Mouse (Mus musculus) thymus, adult 2 months (tissue): Measurements from ENCODE around the gene Lima1.

Experiments
- CTCF ChIP-seq: fragments of 200-500 bp; IDR thresholded peaks from 2 replicates; pipeline ENCODE4 v1.5.1; 2012; ENCODE audit warnings: mild to moderate bottlenecking, control low read depth, low read length, moderate library complexity, borderline replicate concordance; ENCODE audit not compliant: control insufficient read depth, poor library complexity, insufficient read depth; ENCODE audit errors: extremely low read depth
- POLR2A ChIP-seq: fragments of 200-500 bp; IDR thresholded peaks from 2 replicates; pipeline ENCODE4 v1.6.1; 2012; ENCODE audit warnings: mild to moderate bottlenecking, low read length, control low read depth, moderate library complexity; ENCODE audit not compliant: control insufficient read depth, poor library complexity, insufficient read depth; ENCODE audit errors: extremely low read depth

GRCm38 (mm10) chr15:99850265-99850664, 25.0 kb downstream of the Lima1 start:
- TF ChIP-seq POLR2A: no peak
- no peak for TF ChIP-seq CTCF
